Mouse (Mus musculus): ENCODE data around the gene Cep112.
"Not testable (repeated sequence)": the region's sequence is repeated elsewhere in the genome, so short reads cannot be mapped to it uniquely, and the experiment has no call there.

Gene Cep112

DNA sequence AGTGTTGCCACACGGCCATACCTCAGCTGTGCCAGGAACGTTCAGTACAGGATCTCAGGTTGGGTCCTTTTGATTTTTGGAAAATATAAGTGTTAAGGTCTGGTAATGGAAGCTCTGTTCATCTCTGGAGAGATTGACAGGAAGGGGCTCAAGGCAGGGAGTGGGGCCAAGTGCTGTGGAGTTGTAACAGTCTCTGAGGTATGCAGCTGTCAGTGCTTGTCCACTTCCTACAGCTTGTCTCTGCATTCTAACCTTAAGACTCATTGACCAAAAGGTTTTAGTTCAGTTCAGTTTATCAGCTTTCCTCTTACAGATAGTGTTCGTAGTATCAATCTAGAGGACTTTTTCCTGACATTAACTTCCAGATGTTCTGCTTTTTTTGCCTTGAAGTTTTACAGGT is 384.6 kb downstream of the Cep112 start:
- DNase-seq = no peak

DNA sequence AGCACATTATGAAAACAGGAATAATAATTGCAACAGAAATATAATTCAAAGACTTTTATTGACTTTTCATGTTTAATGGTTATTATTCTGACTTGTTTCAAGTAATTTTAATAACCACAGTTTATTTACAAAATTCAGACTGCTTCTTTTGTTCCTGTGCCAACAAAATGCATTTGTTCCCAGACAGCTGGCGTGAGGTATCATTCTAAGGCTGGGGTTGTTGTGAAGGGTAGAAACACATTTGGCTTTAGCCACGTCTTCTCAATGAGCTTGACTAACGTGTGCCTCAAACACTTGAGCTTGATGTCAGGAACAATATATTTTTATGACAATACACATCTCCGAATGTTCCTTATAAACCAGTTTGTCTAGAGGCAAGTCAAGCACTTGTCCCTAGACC is 396.8 kb downstream of the Cep112 start:
- DNase-seq = no peak

DNA sequence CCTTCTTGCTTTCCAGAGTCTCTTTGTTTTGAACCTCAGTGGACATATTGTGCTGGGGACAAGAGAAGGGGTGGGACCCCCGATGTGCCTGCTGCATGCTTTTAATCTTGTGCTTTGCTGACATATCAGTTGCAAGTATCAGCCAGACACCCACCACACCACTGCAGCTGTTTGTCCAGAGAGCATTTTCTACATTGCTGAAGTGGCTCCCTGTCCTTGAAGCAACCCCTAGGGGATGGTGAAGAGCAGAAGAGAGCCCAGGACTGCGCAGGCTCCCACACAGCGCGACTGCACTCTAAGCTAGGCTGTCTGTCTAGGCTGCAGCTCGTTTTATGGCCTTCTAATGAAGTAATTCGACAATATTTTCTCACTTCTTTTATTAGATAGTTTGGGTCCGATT is 397.3 kb downstream of the Cep112 start:
- DNase-seq = no peak

DNA sequence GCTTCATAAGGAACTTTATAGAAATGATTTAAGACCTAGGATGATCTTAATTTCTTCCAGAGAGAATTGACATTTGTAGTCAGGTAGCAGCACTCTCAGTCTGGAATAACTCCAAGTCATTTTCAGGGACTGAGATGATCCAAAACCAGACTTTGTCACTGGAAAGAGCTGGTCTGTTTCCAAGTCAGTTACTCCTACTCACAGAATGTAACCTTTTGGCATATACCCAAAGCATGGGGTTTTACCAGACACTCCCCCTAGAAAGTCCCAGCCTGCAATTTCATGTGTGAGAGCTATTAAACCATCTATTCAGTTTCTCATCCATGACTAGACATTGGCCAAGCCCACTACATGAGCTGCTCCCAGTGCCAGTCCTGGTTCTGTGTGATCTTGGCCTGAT is 402.3 kb downstream of the Cep112 start:
- DNase-seq = no peak

DNA sequence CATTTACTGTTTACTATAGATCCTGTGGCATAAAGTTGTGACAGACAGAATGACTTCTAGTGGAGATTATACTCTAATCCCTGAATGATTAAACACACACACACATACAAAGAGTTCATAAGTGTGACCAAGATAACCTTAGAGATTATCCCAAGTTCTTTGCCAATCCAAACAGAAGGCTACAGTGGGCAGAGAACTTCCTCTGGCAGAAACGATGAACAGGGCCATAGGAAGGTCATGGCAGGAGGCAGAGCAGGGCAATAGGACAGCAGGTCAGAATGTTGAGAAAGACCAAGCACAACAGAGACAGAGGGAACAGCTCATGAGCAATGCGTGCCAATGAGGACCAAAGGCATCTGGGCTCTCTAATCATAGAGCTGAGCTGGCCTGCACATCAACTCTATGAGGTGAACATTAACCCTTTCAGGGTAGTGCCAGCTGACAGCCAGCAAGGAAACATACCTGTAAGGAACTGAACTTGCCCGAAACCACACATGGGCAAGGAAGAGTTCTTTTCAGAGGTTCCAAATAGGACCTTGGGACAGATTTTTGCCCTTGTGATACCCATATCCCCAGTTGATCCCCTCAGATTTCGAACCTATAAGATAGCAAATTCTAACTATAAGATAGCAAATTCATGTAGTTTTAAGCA is 403.5 kb downstream of the Cep112 start:
- DNase-seq = no peak

DNA sequence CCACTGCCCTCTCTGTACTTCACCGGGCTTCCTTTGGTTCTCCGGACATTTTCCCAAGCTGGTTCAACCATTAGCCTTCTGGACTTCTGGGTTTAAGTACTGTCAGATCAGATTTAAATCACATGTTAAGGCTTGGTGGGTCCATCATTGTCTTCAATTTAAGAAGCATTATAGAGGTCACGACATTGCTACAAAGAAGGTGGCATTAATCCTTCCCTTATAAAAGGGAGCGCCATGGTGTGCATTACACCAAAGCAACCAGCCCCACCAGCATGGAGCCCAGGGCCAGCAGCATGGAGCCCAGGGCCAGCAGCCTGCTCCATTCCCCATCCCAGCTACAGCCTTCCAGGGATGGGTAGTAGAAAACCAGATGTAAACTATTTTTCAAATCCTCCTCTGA is 411.7 kb downstream of the Cep112 start:
- DNase-seq = no peak

DNA sequence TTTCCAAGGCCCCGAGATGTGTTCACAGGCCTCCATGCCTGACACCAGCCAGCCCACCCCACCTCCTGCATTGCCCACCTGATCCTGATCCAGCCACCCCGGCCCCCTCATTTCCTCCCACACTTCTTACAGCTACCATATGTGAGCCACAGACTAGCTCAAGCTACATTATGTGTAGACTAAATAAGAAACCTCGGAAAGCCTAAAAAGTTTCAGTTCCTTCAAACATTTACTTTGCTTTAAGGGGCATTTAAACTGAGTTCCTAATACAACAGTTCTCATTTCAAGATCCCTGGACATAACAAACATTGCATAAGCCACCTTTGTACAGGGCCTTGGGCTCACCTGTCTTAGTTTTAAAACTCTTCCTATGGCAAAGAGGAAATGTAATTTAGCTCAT is 415.2 kb downstream of the Cep112 start:
- no peak for DNase-seq

DNA sequence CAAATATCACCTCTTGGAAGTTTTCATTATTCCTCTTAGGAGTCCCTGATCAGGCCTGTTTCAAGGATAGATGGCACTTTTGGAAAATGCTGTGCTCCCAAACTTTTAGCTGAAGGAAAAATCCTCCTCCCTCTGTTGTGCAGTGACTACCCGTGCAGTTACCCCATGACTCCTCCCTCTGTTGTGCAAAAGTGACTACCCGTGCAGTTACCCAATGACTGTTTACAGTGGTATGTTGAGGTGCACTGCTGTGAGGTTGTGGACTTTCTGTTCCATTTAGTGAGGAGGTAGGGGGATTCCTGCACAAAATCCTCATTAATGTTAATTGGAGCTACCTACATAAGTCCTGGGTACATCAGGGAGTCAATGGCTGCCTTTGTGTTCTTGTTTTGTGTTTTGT is 417.8 kb downstream of the Cep112 start:
- DNase-seq = no peak

DNA sequence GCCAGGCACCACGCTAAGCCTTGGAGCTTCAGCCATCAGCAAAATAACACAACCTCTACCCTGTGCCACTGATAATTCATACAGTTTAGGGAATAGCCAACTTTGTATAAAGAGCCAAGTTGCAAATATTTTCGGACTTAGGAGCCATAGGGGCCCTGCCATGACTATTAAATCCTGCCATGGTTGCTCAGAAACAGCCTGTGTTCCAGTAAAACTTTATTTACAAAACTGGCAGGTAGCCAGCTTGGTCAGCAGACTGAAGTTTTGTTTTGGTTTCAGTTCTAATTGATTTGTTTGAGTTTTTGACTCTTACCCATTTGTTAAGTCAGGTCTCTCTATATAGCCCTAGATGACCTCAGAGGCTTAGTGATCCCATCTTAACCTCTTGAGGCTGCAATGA is 421.0 kb downstream of the Cep112 start:
- DNase-seq = no peak

DNA sequence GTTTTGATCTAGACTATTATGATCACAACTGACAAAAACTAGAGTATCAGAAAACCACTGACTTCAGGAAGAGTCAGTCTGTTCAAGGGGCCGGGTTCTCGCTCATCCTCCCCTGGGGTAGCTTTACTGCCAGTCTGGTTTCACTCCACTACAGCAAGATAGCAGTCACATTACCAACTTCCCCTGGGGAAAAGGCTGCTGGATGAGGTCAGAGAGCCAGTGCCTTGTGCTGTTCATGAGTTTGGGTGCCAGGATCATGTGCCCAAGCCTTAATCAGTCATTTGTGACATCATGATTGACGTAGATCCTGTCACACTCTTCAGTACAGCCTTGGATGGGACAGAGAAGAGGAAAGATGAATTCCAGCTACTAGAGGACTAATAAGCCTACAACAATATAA is 421.5 kb downstream of the Cep112 start:
- no peak for DNase-seq

DNA sequence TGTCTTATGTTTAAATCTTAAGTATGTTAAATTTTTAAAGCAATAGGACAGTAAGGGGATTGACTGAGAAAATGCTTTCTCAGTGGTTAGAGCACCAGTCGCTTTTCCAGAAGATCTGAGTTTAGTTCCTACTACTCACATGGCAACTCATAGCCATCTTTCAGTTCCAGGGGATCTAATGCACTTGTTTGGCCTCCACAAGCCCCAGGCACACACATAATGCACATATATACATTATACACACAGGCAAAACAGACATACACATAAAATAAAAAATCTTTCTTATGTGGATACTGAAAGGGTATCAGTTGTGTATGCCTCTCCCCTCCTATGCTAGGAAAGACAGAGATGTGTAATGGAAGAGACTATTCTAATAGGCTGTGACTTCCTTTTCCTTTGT is 426.8 kb downstream of the Cep112 start:
- DNase-seq = no peak

DNA sequence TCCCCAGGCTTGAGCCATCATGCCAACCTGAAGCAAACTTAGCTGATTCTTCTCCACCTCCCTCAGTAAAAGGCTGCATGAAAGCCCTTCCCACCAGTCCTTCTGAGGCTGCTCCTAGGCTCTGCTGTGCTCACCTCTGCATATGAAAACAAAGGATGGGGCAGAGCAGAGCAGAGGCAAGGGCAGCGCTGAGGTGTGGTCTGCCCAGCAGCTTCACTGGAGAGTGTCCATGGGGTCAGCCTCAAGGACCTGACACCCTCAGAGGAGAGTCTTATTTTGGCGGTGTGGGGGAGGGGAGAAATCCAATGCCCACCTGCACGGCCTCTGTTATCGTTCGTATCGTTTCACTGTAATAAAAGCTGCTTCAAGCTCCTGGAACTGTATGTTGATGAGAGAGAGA is 432.3 kb downstream of the Cep112 start:
- no peak for DNase-seq

DNA sequence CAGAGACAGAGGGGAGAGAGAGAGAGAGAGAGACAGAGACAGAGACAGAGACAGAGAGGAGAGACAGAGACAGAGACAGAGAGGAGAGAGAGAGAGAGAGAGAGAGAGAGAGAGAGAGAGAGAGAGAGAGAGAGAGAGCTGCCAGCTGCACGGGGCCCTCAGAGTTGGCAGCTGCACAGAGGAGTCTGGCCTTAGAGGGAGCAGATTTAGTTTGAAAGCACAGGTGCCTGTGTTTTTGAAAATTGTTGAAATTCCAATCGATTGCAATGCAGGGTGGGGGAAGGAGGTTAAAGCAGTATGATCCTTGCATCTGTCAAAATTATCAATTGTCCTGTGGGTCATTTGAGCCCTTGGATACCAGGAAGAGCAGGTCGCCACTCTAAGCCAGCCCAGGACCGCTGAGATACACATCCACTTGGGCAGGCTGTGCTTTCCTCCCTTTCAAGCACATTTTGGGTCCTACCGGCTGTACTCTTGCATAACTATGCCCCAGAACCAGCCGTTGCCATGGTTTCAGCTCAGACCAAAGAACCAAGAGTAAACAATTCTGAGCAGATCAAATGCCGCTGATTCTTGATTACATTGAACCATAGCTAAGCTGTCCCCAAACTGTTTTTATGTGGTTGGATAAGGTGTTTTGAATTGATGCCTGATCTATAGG is 432.8 kb downstream of the Cep112 start:
- no peak for DNase-seq

DNA sequence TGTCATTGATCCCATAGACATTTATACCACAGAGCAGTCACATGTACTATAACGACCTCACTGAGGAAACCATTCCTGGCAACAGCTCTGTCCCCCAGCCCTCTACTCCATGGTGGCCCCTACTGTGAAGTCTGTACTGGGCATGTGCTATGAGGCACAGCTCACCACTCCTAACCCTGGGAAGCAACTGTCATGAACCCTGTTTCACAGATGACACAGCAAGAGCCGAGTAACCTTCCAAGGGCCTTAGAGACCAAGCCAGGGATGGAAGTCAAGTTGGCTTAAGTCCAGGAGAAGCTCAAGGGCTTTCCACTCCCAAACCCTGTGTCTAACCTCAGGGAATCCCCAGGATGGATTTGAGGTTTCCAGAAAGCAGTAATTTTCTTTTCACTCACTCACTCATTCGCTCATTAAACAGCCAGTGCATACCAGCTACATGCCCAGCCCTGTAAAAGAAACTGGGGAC is 433.4 kb downstream of the Cep112 start:
- DNase-seq = no peak

DNA sequence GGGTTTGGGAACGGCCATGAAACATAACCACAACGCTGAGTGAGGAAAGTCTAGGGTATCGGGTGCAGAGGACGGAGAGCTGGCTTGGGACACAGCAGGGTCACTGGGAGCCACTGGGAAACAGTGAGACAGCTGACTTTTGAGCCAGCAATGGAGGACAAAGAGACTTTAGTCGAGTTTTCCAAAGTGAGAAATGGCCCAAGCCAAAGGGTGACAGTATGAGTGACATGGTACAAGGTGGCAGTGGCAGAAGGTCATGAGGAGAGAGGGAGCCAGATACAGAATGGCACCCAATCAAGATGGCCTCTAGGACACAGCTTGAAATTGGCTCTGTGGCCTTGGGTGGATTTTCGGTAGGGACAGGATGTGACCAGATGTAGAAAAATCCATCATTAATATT is 433.9 kb downstream of the Cep112 start:
- no peak for DNase-seq

DNA sequence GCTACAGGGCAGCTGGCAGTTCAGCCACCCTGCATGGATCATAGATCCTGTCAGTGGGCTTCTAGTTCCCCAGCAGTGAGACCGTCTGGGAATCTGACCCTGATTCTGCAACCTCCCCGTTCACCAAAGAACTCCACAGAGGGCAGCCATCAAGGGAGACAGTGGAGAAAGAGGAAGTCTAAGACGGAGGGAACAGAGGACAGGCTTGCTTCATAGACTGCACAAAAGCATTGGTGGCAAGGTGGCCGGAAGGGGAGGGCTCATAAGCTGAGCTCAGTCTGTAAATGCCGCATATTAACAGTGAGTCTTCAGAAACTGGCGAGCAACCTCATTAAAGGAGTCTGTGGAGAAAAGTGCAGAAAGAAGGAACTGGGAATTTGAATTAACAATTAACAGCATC is 437.4 kb downstream of the Cep112 start:
- no peak for DNase-seq

DNA sequence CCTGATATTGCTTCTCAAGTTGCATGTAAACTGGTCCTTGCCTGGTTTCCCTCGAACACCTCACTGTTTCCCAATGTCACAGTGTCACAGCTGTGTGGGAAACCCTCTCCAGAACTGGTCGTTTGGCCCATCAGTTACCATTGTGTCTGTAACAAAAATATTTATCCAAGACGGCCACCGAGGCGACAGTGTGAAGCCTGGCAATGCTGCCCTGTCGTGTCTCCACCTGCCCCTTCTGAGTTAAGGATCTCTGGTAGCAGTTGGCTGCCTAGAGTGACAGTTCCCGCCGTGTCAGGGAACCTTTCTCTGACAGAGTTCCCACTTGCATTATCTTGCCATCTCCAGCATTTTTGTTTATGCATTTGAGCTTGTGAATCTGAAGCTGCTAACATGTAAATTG is 440.8 kb downstream of the Cep112 start:
- DNase-seq = no peak

DNA sequence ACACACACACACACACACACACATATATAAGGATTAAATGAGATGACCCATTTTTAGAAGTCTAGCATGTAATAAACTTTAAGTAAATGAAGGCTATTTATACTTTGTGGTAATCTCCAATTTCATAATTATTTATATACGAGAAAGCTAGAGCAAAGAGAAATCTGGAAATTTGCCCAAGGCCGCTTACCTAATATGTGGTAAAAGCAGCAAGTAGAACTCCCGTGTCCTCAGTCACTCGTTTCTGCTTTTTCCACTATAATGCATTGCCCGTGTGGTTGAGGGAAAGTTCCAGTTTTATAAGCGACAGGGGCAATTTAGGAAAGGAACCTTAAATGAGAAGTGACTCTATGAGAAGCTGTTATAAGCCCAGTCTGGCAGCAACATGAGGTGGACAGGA is 442.5 kb downstream of the Cep112 start:
- DNase-seq = no peak

DNA sequence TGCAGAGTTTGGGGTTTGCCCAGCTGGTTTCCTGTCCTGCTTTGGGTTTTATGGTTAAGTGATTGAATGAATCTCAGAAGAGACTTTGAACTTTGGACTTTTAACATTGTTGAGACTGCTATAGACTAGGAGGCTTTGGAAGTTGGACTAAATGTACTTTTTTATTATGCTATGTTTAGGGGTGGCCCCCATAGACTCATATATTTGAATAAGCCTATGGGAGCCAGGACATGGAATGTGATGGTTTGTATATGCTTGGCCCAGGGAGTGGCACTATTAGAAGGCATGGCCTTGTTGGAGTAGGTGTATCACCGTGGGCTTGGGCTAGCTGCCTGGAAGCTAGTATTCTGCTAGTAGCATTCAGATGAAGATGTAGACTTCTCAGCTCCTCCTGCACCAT is 446.3 kb downstream of the Cep112 start:
- DNase-seq = not testable (repeated sequence)

DNA sequence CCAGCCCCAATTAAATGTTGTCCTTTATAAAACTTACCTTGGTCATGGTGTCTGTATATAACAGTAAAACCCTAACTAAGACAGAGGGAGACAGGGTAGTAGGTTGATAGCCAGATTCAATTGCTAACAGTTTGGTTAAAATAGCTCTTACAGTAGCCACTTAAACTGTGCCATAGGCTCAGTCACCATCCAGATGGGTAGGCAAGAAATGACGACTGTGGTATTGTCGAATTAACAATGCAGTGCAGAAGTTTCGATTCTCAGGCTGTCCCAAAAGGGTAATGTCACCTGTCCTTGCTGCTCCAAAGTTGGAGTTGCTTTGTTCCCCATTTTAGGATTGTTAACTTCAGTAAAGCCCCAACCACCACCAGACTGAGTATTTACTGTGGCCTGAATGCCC is 446.8 kb downstream of the Cep112 start:
- DNase-seq = no peak

DNA sequence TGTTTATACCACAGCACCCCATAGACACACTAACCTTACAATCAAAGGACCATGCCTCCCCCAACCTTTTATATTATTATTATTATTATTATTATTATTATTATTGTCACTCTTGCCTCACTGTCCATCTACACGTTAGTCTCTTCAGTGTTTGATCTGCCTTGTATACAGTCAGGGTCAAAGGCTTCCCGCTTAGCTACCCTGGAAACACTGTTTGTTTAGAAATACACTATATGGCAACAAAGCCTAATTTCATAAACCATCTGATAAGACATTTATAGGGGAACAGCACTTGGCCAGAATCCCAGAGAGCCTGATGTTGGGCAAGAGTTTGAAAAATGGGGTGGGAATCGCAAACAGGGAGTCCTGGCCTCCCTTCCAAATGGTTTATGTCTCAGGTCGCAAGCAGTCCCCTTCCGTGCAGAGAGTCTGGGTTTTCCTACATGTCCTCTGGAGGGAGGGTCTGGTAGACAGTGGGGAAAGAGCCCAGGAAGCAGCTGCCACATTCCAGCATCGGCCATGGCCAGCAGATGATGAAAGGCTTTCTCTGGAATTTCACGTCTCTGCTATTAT is 451.7 kb downstream of the Cep112 start:
- no peak for DNase-seq

DNA sequence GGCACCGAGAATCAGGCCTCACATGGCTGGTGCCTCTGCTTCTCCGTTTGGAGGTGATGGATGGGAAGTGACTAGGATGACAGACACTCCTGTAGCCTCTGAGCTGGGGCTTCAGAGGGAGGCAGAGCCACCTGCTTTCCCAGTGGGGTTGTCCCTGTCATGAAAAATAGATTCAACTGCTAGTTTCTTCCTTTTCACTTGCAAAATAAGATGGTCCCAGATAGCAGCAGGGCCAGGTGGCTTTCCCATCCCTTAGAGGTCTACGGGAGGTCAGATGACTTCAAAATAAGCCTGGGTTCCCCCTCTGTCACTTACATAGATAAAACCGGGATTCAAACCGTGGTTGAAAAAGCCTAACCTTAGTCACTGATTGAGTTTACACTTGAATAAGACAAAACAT is 452.5 kb downstream of the Cep112 start:
- no peak for DNase-seq

DNA sequence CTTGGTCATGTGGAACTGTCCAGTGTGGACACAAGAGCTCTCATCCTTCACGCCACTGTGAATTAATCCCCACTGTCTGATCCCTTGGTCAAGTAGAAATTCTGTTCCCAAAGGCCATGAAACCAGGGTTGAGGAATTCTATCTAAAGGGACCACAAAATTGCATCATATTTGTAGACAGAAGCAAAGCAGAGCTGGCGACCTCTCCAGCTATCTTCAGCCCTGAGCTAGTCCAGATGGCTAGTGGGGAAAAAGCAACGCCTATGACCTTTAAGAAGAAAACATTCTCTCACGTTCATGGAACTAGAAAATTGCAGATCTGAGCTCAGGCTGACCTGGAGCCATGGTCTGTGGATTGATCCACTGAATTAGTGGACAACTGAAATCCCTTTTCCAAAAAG is 455.6 kb downstream of the Cep112 start:
- DNase-seq = no peak

DNA sequence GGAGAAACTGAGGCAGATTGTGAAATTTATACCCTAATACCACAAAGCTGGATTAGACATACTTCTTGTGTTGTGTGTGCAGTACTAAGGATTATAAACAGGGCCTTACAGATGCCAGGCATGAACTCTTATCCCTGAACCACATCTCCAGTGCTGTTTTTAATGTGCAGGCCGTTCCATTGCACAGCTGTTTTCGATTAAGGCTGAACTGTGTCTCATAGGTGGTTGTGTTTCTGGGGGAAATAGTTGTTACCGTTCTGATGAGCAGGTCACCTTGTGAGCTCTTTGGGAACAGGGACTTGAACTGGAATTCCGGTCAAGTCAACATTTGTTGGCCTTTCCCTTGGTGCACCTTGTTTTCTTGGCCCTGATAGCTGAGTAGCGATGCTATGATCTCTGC is 456.7 kb downstream of the Cep112 start:
- no peak for DNase-seq

Measured in thymus, postnatal 4 days (tissue).